Mouse (Mus musculus) heart, embryonic 10.5 days (tissue): Measurements from ENCODE around the gene Nckap5. TPM values are rescaled to one million over a fixed set of nuclear protein-coding genes. Genes with fewer than 3 reads are reported as not detected.
A peak's percentile ranks its signal among the peaks of the same experiment; 100 is the strongest.

ENCODE experiments used
- DNase-seq: peaks from one replicate; pipeline ENCODE4 v3.0.0-alpha.2; 2017; ENCODE audit warnings: low spot score
- H3K27ac ChIP-seq: fragments of 300-500 bp; sonication (generic); 2 replicates; pipeline ENCODE4 v1.5.1; 2016; ENCODE audit warnings: mild to moderate bottlenecking
- H3K27me3 ChIP-seq: fragments of 300-500 bp; sonication (generic); 2 replicates; pipeline ENCODE4 v1.6.1; 2016; ENCODE audit warnings: mild to moderate bottlenecking; ENCODE audit not compliant: poor library complexity, insufficient read depth, severe bottlenecking
- H3K36me3 ChIP-seq: fragments of 300-500 bp; sonication (generic); 2 replicates; pipeline ENCODE4 v1.6.1; 2016; ENCODE audit warnings: mild to moderate bottlenecking, moderate library complexity
- H3K4me1 ChIP-seq: fragments of 300-500 bp; sonication (generic); 2 replicates; pipeline ENCODE4 v1.6.1; 2016; ENCODE audit warnings: mild to moderate bottlenecking
- H3K4me3 ChIP-seq: fragments of 300-500 bp; sonication (generic); 2 replicates; pipeline ENCODE4 v1.5.1; 2016; ENCODE audit warnings: mild to moderate bottlenecking, moderate library complexity
- H3K9me3 ChIP-seq: fragments of 300-500 bp; sonication (generic); 2 replicates; pipeline ENCODE4 v1.6.1; 2016; ENCODE audit warnings: mild to moderate bottlenecking, moderate library complexity
- WGBS: fragments of 180-500 bp; shearing (Covaris S2); methylation state at CpG from one replicate; pipeline ENCODE4 v1.1.7; 2016; 5-methylcytosine and 5-hydroxymethylcytosine counted together
- polyA plus RNA-seq: library from polyadenylated mRNA; unstranded; fragments of >200 nt; fragmentation: Nextera tagmentation; extraction: Ambion mirVana; gene quantifications from 2 replicates; pipeline ENCODE4 v1.2.1, GENCODE M21; 2016

Gene Nckap5
- polyA plus RNA-seq, 1 experiment from 2014 or later, result 2.3 TPM

GRCm38 (mm10) chr1:125912601-125913600 lies 917.7 kb downstream of the Nckap5 start, which contains the start of gene Lypd1:
Gene Lypd1, minus strand, starts transcription at chr1:125913101.
- DNase-seq, result no peak
- Histone ChIP-seq H3K9me3 (no peaks in the 10 kb centered on the region), H3K36me3 (no peaks in the 10 kb centered on the region), H3K27me3 (peaks cover 53% of the 10 kb centered on the region), H3K27ac (no peak within 1 kb of the TSS), H3K4me3 (peak within 1 kb of the TSS; percentile 66), H3K4me1 (peaks cover 17% of the 10 kb centered on the region)
- 8% methylated on average over 30 of the region's 30 CpGs for WGBS

GRCm38 (mm10) chr1:125911901-125912445 lies 918.6 kb downstream of the Nckap5 start:
- DNase-seq, result peak; percentile 75
- H3K27me3 ChIP-seq, result peaks cover 53% of the 10 kb centered on the region

GRCm38 (mm10) chr1:125911337-125911900 lies 919.2 kb downstream of the Nckap5 start:
- H3K4me1 ChIP-seq, result peaks cover 17% of the 10 kb centered on the region
- H3K27me3 ChIP-seq, result peaks cover 53% of the 10 kb centered on the region
- no peak for DNase-seq
- H3K27ac ChIP-seq, result no peak overlapping the region; the same call in 1 of the 2 replicates
- peak overlapping the region; percentile 66 for H3K4me3 ChIP-seq
- under 1% methylated on average over 35 of the region's 35 CpGs for WGBS
- H3K9me3 ChIP-seq, result no peaks in the 10 kb centered on the region
- no peaks in the 10 kb centered on the region for H3K36me3 ChIP-seq

More at GRCm38 (mm10) chr1:125911901-125912445, 918.6 kb downstream of the Nckap5 start:
- Histone ChIP-seq H3K4me3 (peak overlapping the region; percentile 66), H3K27ac (no peak overlapping the region; the same call in 1 of the 2 replicates), H3K36me3 (no peaks in the 10 kb centered on the region), H3K9me3 (no peaks in the 10 kb centered on the region), H3K4me1 (peaks cover 17% of the 10 kb centered on the region)
- under 1% methylated on average over 38 of the region's 43 CpGs for WGBS

GRCm38 (mm10) chr1:125910871-125911265 lies 919.7 kb downstream of the Nckap5 start:
- Histone ChIP-seq H3K9me3 (no peaks in the 10 kb centered on the region), H3K36me3 (no peaks in the 10 kb centered on the region), H3K27me3 (peaks cover 50% of the 10 kb centered on the region), H3K27ac (no peak overlapping the region), H3K4me3 (peak overlapping the region; percentile 66), H3K4me1 (peaks cover 17% of the 10 kb centered on the region)
- 6% methylated on average over 9 of the region's 9 CpGs for WGBS
- DNase-seq, result no peak

- H3K4me3 ChIP-seq, result peak overlapping the region; percentile 66
These were observed 920.3 kb downstream of the Nckap5 start for GRCm38 (mm10) chr1:125910211-125910870.

GRCm38 (mm10) chr1:125893158-125893557 lies 937.4 kb downstream of the Nckap5 start:
- no peaks in the 10 kb centered on the region for H3K36me3 ChIP-seq
- H3K9me3 ChIP-seq, result no peaks in the 10 kb centered on the region
- H3K27me3 ChIP-seq, result no peaks in the 10 kb centered on the region
- 85% methylated on average over 9 of the region's 9 CpGs for WGBS
- H3K27ac ChIP-seq, result no peak overlapping the region
- DNase-seq, result no peak
- H3K4me1 ChIP-seq, result no peaks in the 10 kb centered on the region
- H3K4me3 ChIP-seq, result no peak overlapping the region

More at GRCm38 (mm10) chr1:125910211-125910870, 920.3 kb downstream of the Nckap5 start:
- no peak overlapping the region for H3K27ac ChIP-seq
- no peaks in the 10 kb centered on the region for H3K36me3 ChIP-seq
- H3K27me3 ChIP-seq, result peaks cover 46% of the 10 kb centered on the region
- no peaks in the 10 kb centered on the region for H3K9me3 ChIP-seq
- DNase-seq, result peak; percentile 76
- 14% methylated on average over 14 of the region's 14 CpGs for WGBS
- H3K4me1 ChIP-seq, result peaks cover 17% of the 10 kb centered on the region

- DNase-seq, result no peak
- Histone ChIP-seq H3K9me3 (no peaks in the 10 kb centered on the region), H3K4me3 (no peak overlapping the region), H3K36me3 (no peaks in the 10 kb centered on the region), H3K4me1 (0 out of 2 replicates have a peak, but pooled peaks cover 4% of the 10 kb centered on the region), H3K27ac (no peak overlapping the region), H3K27me3 (no peaks in the 10 kb centered on the region)
- 58% methylated on average over 7 of the region's 7 CpGs for WGBS
These were observed 960.5 kb downstream of the Nckap5 start for GRCm38 (mm10) chr1:125870056-125870455.
